Mouse (Mus musculus) testis, adult 2 months (tissue): ENCODE results near the gene Atg101. TPM values are rescaled to one million over a fixed set of nuclear protein-coding genes. Genes with fewer than 3 reads are reported as not detected.

Experiments used
- H3K27ac ChIP-seq: fragments of 200-500 bp; 2 replicates; pipeline ENCODE4 v1.5.1; 2012; ENCODE audit warnings: low read depth, low read length; ENCODE audit not compliant: control insufficient read depth, insufficient read depth
- H3K27me3 ChIP-seq: fragments of 200-500 bp; 2 replicates; pipeline ENCODE4 v1.6.1; 2012; ENCODE audit warnings: mild to moderate bottlenecking, low read length, moderate library complexity; ENCODE audit not compliant: control insufficient read depth, insufficient read depth
- H3K36me3 ChIP-seq: fragments of 200-500 bp; 2 replicates; pipeline ENCODE4 v1.6.1; 2012; ENCODE audit warnings: mild to moderate bottlenecking, low read length; ENCODE audit not compliant: control insufficient read depth, insufficient read depth
- H3K4me1 ChIP-seq: fragments of 200-500 bp; 2 replicates; pipeline ENCODE4 v1.6.1; 2012; ENCODE audit warnings: low read length; ENCODE audit not compliant: control insufficient read depth, insufficient read depth
- H3K4me3 ChIP-seq: fragments of 200-500 bp; 2 replicates; pipeline ENCODE4 v1.5.1; 2012; ENCODE audit warnings: low read depth, mild to moderate bottlenecking, low read length, moderate library complexity, mixed read lengths; ENCODE audit not compliant: control insufficient read depth
- CTCF ChIP-seq: fragments of 200-500 bp; IDR thresholded peaks from 2 replicates; pipeline ENCODE4 v1.5.1; 2012; ENCODE audit warnings: low read depth, mild to moderate bottlenecking, inconsistent platforms, low read length, moderate library complexity; ENCODE audit not compliant: control insufficient read depth, insufficient read depth, insufficient replicate concordance
- POLR2A ChIP-seq: fragments of 200-500 bp; IDR thresholded peaks from 2 replicates; pipeline ENCODE4 v1.6.1; 2012; ENCODE audit warnings: low read depth, mild to moderate bottlenecking, inconsistent platforms, low read length, moderate library complexity; ENCODE audit not compliant: control insufficient read depth
- polyA plus RNA-seq: library from polyadenylated mRNA; depleted of rRNA; stranded (reverse); fragments of >200 nt; gene quantifications from 2 replicates; pipeline ENCODE4 v1.2.3, GENCODE M21; 2012

The Atg101 gene
- polyA plus RNA-seq, 1 experiment = 17.5 TPM

GRCm38 (mm10) chr15:101311087-101311770 is 27.2 kb downstream of the Atg101 start:
- Histone ChIP-seq H3K27me3 (no peaks in the 10 kb centered on the region), H3K36me3 (no peaks in the 10 kb centered on the region), H3K27ac (no peak overlapping the region), H3K4me1 (peaks cover 5% of the 10 kb centered on the region), H3K4me3 (no peak overlapping the region)
- TF ChIP-seq CTCF (no peak), POLR2A (no peak)

GRCm38 (mm10) chr15:101312006-101312405 is 27.9 kb downstream of the Atg101 start:
- Histone ChIP-seq H3K27ac (no peak overlapping the region), H3K27me3 (no peaks in the 10 kb centered on the region), H3K4me1 (peaks cover 5% of the 10 kb centered on the region), H3K36me3 (no peaks in the 10 kb centered on the region), H3K4me3 (no peak overlapping the region)
- TF ChIP-seq CTCF = no peak

- H3K27ac ChIP-seq = no peak overlapping the region
- no peaks in the 10 kb centered on the region for H3K36me3 ChIP-seq
- no peaks in the 10 kb centered on the region for H3K27me3 ChIP-seq
- no peak overlapping the region for H3K4me3 ChIP-seq
- TF ChIP-seq CTCF (no peak), POLR2A (no peak)
- peaks cover 5% of the 10 kb centered on the region for H3K4me1 ChIP-seq
Measured at GRCm38 (mm10) chr15:101315378-101315777, 31.3 kb downstream of the Atg101 start.

- H3K4me1 ChIP-seq = peaks cover 5% of the 10 kb centered on the region
- no peaks in the 10 kb centered on the region for H3K27me3 ChIP-seq
- peak overlapping the region; percentile 62 for H3K4me3 ChIP-seq
- H3K36me3 ChIP-seq = no peaks in the 10 kb centered on the region
- TF ChIP-seq CTCF = peak; percentile 94; the same call in 1 of the 2 replicates
- no peak for TF ChIP-seq POLR2A
- no peak overlapping the region for H3K27ac ChIP-seq
Measured at GRCm38 (mm10) chr15:101315832-101316231, 31.8 kb downstream of the Atg101 start.

DNA sequence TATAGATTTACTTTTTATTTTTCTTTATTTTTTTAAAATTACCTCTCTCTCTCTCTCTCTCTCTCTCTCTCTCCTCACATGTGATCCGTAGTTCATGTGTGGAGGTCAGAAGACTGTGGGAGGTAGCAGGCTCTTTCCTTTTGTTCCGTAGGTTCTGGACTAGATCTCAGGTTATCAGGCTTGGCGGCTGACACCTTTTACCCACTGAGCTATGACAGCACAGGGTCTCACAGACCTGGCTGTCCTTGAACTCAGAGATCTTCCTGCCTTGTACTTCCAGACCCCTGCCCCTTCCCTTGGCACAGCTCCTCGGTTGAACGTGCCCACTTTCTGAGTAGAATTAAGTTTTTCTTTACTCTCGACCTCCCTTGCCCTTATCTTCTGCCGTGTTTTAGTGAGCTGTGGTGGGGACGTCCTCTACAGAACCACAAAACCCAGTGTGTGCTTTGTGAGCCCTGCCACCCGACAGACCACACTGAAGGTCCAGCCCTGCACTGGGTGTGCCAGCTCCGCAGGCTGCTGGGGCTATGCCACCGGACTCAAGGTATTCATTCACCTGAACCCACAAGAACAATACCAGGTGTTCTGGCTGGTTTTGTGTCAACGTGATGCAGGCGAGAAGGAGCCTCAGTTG is 32.3 kb downstream of the Atg101 start:
- peaks cover 5% of the 10 kb centered on the region for H3K4me1 ChIP-seq
- no peaks in the 10 kb centered on the region for H3K27me3 ChIP-seq
- H3K4me3 ChIP-seq = no peak overlapping the region
- TF ChIP-seq POLR2A (no peak), CTCF (no peak)
- peak overlapping the region; percentile 22; the same call in 1 of the 2 replicates for H3K27ac ChIP-seq
- no peaks in the 10 kb centered on the region for H3K36me3 ChIP-seq

- TF ChIP-seq CTCF (no peak), POLR2A (no peak)
- peak overlapping the region; percentile 36 for H3K27ac ChIP-seq
- no peaks in the 10 kb centered on the region for H3K36me3 ChIP-seq
- H3K4me3 ChIP-seq = no peak overlapping the region
- H3K27me3 ChIP-seq = no peaks in the 10 kb centered on the region
- H3K4me1 ChIP-seq = peaks cover 5% of the 10 kb centered on the region
Measured at GRCm38 (mm10) chr15:101316913-101317813, 33.1 kb downstream of the Atg101 start.
